Mouse (Mus musculus) hindbrain, embryonic 14.5 days (tissue): Measurements from ENCODE around the gene Slc4a2. TPM values are rescaled to one million over a fixed set of nuclear protein-coding genes. Genes with fewer than 3 reads are reported as not detected.

Experiments
- ATAC-seq: fragments of 200-750 bp; cut with Nextera tagmentation; 2 replicates; pipeline ENCODE4 v1.8.0; 2017; ENCODE audit warnings: moderate number of reproducible peaks, mild to moderate bottlenecking, moderate TSS enrichment, moderate library complexity; ENCODE audit not compliant: low FRiP score
- DNase-seq: peaks from one replicate; pipeline ENCODE4 v3.0.0-alpha.2; 2015; ENCODE audit warnings: low spot score
- H3K27ac ChIP-seq: fragments of 300-500 bp; sonication (generic); 2 replicates; pipeline ENCODE4 v1.5.1; 2014; ENCODE audit warnings: mild to moderate bottlenecking, moderate library complexity
- H3K27me3 ChIP-seq: fragments of 300-500 bp; sonication (generic); 2 replicates; pipeline ENCODE4 v1.6.1; 2014; ENCODE audit warnings: mild to moderate bottlenecking, low read length, mixed read lengths; ENCODE audit not compliant: control insufficient read depth, insufficient read depth
- H3K36me3 ChIP-seq: fragments of 300-500 bp; sonication (generic); replicated peaks from 2 replicates; pipeline ENCODE4 v1.6.1; 2014; ENCODE audit not compliant: control insufficient read depth, insufficient read depth
- H3K4me1 ChIP-seq: fragments of 300-500 bp; sonication (generic); replicated peaks from 2 replicates; pipeline ENCODE4 v1.6.1; 2014; ENCODE audit warnings: antibody characterized with exemption, low read length, mixed read lengths; ENCODE audit not compliant: control insufficient read depth, insufficient read depth
- H3K4me2 ChIP-seq: fragments of 300-500 bp; sonication (generic); replicated peaks from 2 replicates; pipeline ENCODE4 v1.6.1; 2014; ENCODE audit warnings: mild to moderate bottlenecking, moderate library complexity
- H3K4me3 ChIP-seq: fragments of 300-500 bp; sonication (generic); replicated peaks from 2 replicates; pipeline ENCODE4 v1.5.1; 2014; ENCODE audit warnings: mild to moderate bottlenecking, low read length
- H3K9ac ChIP-seq: fragments of 300-500 bp; sonication (generic); 2 replicates; pipeline ENCODE4 v1.6.1; 2014
- H3K9me3 ChIP-seq: fragments of 300-500 bp; sonication (generic); 2 replicates; pipeline ENCODE4 v1.6.1; 2016; ENCODE audit warnings: low read length; ENCODE audit not compliant: control insufficient read depth
- WGBS: fragments of 180-500 bp; shearing (Covaris S2); extraction: QIAGEN DNeasy Blood & Tissue Kit; methylation state at CpG from one replicate; pipeline ENCODE4 v1.1.7; 2014; 5-methylcytosine and 5-hydroxymethylcytosine counted together
- polyA plus RNA-seq: library from polyadenylated mRNA; unstranded; fragments of >200 nt; fragmentation: Nextera tagmentation; extraction: Ambion mirVana; gene quantifications from 2 replicates; pipeline ENCODE4 v1.2.1, GENCODE M21; 2014

The Slc4a2 gene
- polyA plus RNA-seq, 1 experiment from 2014 or later = 23.6 TPM

- Histone ChIP-seq H3K4me2 (peak within 1 kb of the TSS; percentile 82), H3K4me1 (peaks cover 36% of the 10 kb centered on the region), H3K27me3 (0 out of 2 replicates have a peak, but pooled peaks cover 4% of the 10 kb centered on the region), H3K9ac (peak within 1 kb of the TSS; percentile 72), H3K36me3 (0 out of 2 replicates have a peak, but pooled peaks cover 5% of the 10 kb centered on the region), H3K27ac (peak within 1 kb of the TSS; percentile 45), H3K4me3 (peak within 1 kb of the TSS; percentile 58), H3K9me3 (no peaks in the 10 kb centered on the region)
- DNase-seq (peak; percentile 75), ATAC-seq (peak; percentile 64)
- WGBS = 2% methylated on average over 34 of the region's 34 CpGs
Observed at GRCm38 (mm10) chr5:24447624-24448298, 24.1 kb downstream of the Slc4a2 start, which contains the start of gene Tmub1. TSS of gene Tmub1 (minus strand) at chr5:24447854.

GRCm38 (mm10) chr5:24451264-24452029 is 27.8 kb downstream of the Slc4a2 start:
- peak overlapping the region; percentile 96 for H3K4me2 ChIP-seq
- H3K4me1 ChIP-seq = peaks cover 54% of the 10 kb centered on the region
- H3K27me3 ChIP-seq = 0 out of 2 replicates have a peak, but pooled peaks cover 4% of the 10 kb centered on the region
- 4% methylated on average over 28 of the region's 66 CpGs for WGBS
- H3K4me3 ChIP-seq = peak overlapping the region; percentile 86
- peak; percentile 75 for ATAC-seq
- H3K9me3 ChIP-seq = no peaks in the 10 kb centered on the region
- DNase-seq = peak; percentile 85
- no peaks in the 10 kb centered on the region for H3K36me3 ChIP-seq
- peak overlapping the region; percentile 92 for H3K27ac ChIP-seq
- H3K9ac ChIP-seq = peak overlapping the region; percentile 90

GRCm38 (mm10) chr5:24452030-24452690 is 28.5 kb downstream of the Slc4a2 start, which contains the start of gene Agap3:
TSS of gene Agap3 (plus strand) at chr5:24452177.
- no peaks in the 10 kb centered on the region for H3K9me3 ChIP-seq
- peak within 1 kb of the TSS; percentile 90 for H3K9ac ChIP-seq
- peaks cover 52% of the 10 kb centered on the region for H3K4me1 ChIP-seq
- under 1% methylated on average over 58 of the region's 85 CpGs for WGBS
- DNase-seq (peak; percentile 55), ATAC-seq (no peak)
- 0 out of 2 replicates have a peak, but pooled peaks cover 2% of the 10 kb centered on the region for H3K36me3 ChIP-seq
- H3K4me3 ChIP-seq = peak within 1 kb of the TSS; percentile 86
- peak within 1 kb of the TSS; percentile 92 for H3K27ac ChIP-seq
- H3K27me3 ChIP-seq = 0 out of 2 replicates have a peak, but pooled peaks cover 4% of the 10 kb centered on the region
- peak within 1 kb of the TSS; percentile 96 for H3K4me2 ChIP-seq

DNA sequence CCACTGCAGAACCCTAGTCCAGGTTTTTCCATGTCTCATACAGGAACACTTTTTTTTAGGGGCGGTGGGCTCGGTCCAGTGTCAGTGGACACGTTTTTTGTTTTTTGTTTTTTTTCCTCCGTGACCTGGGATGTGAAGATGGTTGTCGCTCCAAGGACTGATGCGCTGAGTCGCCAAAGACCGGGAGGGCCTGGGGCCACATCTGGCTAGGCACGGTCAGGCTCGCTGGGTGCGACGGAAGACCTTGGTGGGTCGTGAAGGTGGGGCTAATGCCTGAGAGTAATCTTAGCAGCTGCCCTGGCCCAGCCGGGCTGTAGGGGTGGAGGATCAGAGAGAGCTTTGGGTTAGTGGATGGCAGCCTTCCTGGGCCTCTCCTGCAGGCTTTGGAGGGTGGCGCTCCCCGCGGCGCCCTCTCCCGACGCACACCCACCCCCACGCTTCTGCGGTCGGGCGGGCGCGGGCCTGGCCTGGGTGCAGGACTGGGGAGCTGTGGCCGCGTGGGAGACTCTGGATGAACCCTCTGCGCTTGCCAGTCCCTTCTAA is 29.1 kb downstream of the Slc4a2 start:
- Histone ChIP-seq H3K4me3 (peak overlapping the region; percentile 86), H3K4me1 (peaks cover 48% of the 10 kb centered on the region), H3K27ac (peak overlapping the region; percentile 92), H3K9ac (peak overlapping the region; percentile 90), H3K27me3 (0 out of 2 replicates have a peak, but pooled peaks cover 4% of the 10 kb centered on the region), H3K36me3 (0 out of 2 replicates have a peak, but pooled peaks cover 8% of the 10 kb centered on the region), H3K4me2 (peak overlapping the region; percentile 96), H3K9me3 (no peaks in the 10 kb centered on the region)
- WGBS = under 1% methylated on average over 24 of the region's 29 CpGs
- ATAC-seq (peak; percentile 1; the same call in 1 of the 2 replicates), DNase-seq (no peak)

DNA sequence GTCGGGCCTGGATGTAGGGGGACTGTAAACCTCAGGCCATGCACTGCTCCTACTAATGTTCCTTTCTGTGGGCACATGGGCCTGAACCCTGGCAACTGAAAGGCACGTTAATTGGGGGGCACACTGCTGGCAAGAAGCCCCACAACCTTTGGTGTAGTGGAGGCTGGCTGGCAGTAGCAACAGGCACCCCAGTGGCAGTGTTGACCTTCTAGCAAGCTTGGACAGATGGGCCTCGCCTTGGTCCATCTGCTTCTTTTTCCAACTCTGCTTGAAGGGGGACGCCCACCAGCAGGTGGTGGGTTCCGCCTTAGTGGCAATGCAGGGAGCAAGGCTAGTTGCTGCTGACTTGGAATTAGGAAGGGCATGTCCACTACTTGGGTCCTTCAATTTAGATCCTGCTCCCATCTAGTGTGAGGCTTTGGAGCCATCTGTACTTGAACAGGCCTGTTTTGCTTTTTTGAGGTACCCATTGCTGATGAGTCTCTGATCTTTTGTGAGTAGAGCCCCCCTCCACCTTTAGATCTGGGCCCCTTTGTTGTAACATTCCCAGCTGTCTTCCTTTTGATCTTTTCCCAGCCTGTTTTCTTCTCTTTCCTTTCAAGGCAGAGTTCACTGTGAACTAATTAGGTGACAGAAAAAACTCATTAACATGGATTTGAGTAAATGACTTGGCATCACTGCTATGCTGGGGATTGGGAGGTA is 29.8 kb downstream of the Slc4a2 start:
- H3K4me3 ChIP-seq = peak overlapping the region; percentile 86
- peak overlapping the region; percentile 92 for H3K27ac ChIP-seq
- no peak for DNase-seq
- 3% methylated on average over 5 of the region's 5 CpGs for WGBS
- H3K9me3 ChIP-seq = no peaks in the 10 kb centered on the region
- H3K36me3 ChIP-seq = 0 out of 2 replicates have a peak, but pooled peaks cover 8% of the 10 kb centered on the region
- peaks cover 43% of the 10 kb centered on the region for H3K4me1 ChIP-seq
- peak overlapping the region; percentile 90 for H3K9ac ChIP-seq
- 0 out of 2 replicates have a peak, but pooled peaks cover 4% of the 10 kb centered on the region for H3K27me3 ChIP-seq
- peak overlapping the region; percentile 96 for H3K4me2 ChIP-seq
- ATAC-seq = no peak; the same call in 1 of the 2 replicates

DNA sequence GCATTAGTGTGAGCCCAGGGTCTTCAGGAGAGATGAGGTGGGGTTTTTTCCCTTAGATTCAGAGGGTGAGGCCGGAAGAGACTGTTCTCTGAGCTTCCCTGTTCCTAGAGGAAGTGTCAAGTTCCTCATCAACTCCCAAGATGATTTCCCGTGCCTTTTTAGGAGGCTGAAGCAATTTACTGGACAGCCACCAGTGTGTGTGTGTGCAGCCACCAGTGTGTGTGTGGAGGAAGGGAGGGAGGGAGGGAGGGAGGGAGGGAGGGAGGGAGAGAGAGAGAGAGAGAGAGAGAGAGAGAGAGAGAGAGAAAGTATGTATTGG is 30.3 kb downstream of the Slc4a2 start:
- peak overlapping the region; percentile 90 for H3K9ac ChIP-seq
- H3K27ac ChIP-seq = peak overlapping the region; percentile 49; the same call in 1 of the 2 replicates
- DNase-seq (no peak), ATAC-seq (no peak)
- 0 out of 2 replicates have a peak, but pooled peaks cover 8% of the 10 kb centered on the region for H3K36me3 ChIP-seq
- peaks cover 42% of the 10 kb centered on the region for H3K4me1 ChIP-seq
- 14% methylated on average over 2 of the region's 2 CpGs for WGBS
- no peaks in the 10 kb centered on the region for H3K9me3 ChIP-seq
- peak overlapping the region; percentile 86 for H3K4me3 ChIP-seq
- H3K4me2 ChIP-seq = peak overlapping the region; percentile 96
- H3K27me3 ChIP-seq = 0 out of 2 replicates have a peak, but pooled peaks cover 4% of the 10 kb centered on the region

GRCm38 (mm10) chr5:24455076-24455475 is 31.4 kb downstream of the Slc4a2 start:
- peak overlapping the region; percentile 42 for H3K9ac ChIP-seq
- no peaks in the 10 kb centered on the region for H3K9me3 ChIP-seq
- H3K27ac ChIP-seq = peak overlapping the region; percentile 21; the same call in 1 of the 2 replicates
- no peak overlapping the region; the same call in 1 of the 2 replicates for H3K4me3 ChIP-seq
- 55% methylated on average over 3 of the region's 3 CpGs for WGBS
- no peak for ATAC-seq
- H3K4me1 ChIP-seq = peaks cover 42% of the 10 kb centered on the region
- peaks cover 11% of the 10 kb centered on the region for H3K36me3 ChIP-seq
- DNase-seq = no peak
- H3K4me2 ChIP-seq = peak overlapping the region; percentile 96
- no peaks in the 10 kb centered on the region for H3K27me3 ChIP-seq

GRCm38 (mm10) chr5:24455613-24456012 is 32.0 kb downstream of the Slc4a2 start:
- ATAC-seq = no peak
- Histone ChIP-seq H3K27me3 (no peaks in the 10 kb centered on the region), H3K9me3 (no peaks in the 10 kb centered on the region), H3K4me1 (peaks cover 42% of the 10 kb centered on the region), H3K4me3 (no peak overlapping the region), H3K36me3 (peaks cover 17% of the 10 kb centered on the region), H3K9ac (peak overlapping the region; percentile 42), H3K4me2 (peak overlapping the region; percentile 96), H3K27ac (peak overlapping the region; percentile 21; the same call in 1 of the 2 replicates)
- 52% methylated on average over 7 of the region's 7 CpGs for WGBS
- DNase-seq = no peak
